Mouse (Mus musculus) ovary, adult 18-20 months (tissue): ENCODE measurements around the gene Mief1.
A peak's percentile ranks its signal among the peaks of the same experiment; 100 is the strongest.

Experiments
- DNase-seq: peaks from one replicate; pipeline ENCODE4 v3.0.0; 2022; ENCODE audit warnings: low spot score, mixed read lengths

Gene Mief1

GRCm38 (mm10) chr15:80228071-80228800 is 5.6 kb upstream of the Mief1 start:
- DNase-seq: no peak

DNA sequence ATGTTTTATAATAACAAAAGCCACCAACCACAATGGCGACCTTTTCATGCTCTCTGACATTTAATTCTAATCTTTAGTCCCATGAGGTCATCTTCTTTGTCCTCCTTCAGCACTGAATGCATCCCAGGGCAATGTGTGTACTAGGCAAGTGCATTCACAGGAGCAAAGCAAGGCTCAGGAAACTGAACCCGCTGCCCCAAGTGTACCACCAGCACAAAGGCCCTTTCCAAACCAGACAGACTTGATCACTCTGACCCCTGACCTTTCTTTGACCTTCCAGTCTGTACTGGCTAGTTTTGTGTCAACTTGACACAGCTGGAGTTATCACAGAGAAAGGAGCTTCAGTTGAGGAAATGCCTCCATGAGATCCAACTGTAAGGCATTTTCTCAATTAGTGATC is 1.5 kb upstream of the Mief1 start:
- DNase-seq: no peak

- DNase-seq: no peak
Observed at GRCm38 (mm10) chr15:80233053-80233452, 765 bp upstream of the Mief1 start.

DNA sequence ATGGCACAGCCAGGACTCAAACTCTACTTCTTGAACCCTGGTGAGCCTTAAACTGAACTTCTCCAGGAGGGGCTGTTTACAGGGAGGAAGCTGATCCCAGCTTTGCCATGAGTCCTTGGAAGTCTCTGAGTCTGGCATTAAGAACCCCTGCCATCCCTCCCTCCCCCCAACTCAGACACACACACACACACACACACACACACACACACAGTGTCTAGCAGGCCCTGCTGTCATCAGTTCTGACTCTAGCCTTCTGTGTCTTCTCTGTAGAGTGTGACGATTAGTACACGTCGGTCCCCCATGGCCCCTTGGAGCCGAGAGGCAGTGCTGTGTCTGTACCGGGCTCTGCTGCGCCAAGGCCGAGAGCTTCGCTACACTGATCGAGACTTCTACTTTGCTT is 1.7 kb downstream of the Mief1 start, which contains the start of gene AC140267.1:
Gene AC140267.1 (plus strand): TSS at position 301 of the 400 bp plus-strand sequence.
- DNase-seq: no peak

- DNase-seq: no peak
Observed at GRCm38 (mm10) chr15:80248135-80248534, 14.3 kb downstream of the Mief1 start.

DNA sequence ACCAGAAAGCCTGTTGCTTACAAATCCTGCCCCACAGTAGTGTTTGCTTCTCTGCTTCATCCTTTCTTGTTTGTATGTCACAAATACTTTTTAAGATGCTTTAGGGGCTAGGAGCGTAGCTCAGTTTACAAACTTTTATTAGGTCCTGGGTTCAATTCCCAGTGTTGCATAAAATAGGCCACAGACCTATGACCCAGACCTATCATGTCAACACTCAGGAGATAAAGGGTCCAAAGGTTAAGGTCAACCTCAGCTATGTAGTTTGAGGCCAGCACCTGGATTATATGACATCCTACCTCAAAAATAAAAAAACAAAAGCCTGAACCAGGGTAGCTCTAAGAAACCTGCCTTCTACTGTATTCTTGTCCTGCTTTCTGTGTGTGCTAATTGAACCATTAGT is 14.8 kb downstream of the Mief1 start:
- DNase-seq: no peak

- no peak for DNase-seq
Observed at GRCm38 (mm10) chr15:80249672-80250071, 15.9 kb downstream of the Mief1 start.

- peak; percentile 57 for DNase-seq
Observed at GRCm38 (mm10) chr15:80250586-80250985, 16.8 kb downstream of the Mief1 start.

- no peak for DNase-seq
Observed at GRCm38 (mm10) chr15:80253530-80253929, 19.7 kb downstream of the Mief1 start.

GRCm38 (mm10) chr15:80254207-80254606 is 20.4 kb downstream of the Mief1 start:
- no peak for DNase-seq

DNA sequence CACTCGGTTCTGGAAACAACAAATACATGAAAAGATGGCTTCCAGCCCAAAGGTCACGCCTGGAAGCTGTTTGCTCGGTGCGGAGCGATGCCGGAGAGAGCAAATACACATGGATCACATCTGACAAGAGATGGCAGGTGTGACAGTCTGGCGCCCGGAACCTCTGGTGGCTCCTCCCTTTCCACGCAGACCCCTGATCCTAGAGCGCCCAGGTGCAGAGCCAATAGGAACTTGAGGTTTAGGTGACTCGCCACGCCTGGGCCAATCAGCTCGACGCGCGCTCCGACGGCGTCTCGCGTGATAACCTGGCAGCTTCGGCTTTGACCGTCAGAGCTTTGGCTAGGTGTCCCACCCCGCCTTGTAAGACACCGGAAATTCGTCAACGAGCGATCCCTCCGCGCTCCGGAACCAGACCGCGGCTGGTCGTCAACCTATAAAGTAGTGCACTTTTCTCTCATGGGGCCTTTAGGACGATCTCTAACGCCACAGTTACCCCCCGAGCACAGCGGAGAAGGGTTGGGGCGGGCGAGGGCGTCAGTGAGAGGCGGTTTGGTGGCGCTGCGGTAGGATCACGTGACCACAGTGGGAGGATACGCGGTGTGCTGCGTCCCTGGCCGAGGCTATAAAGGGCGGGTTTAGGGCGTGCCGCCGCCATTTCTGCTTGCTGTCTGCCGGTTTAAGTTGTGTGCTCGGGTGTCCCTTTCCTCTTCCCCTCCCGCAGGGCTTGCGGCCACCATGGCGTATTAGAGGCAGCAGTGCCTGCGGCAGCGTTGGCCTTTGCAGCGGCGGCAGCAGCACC is 21.2 kb downstream of the Mief1 start, which contains the start of gene Atf4:
Gene Atf4 (plus strand): TSS at position 338 of the 799 bp plus-strand sequence.
- DNase-seq: peak; percentile 98

GRCm38 (mm10) chr15:80255646-80256121 is 21.9 kb downstream of the Mief1 start:
- peak; percentile 75 for DNase-seq

- DNase-seq: no peak
Observed at GRCm38 (mm10) chr15:80256242-80256641, 22.4 kb downstream of the Mief1 start.

DNA sequence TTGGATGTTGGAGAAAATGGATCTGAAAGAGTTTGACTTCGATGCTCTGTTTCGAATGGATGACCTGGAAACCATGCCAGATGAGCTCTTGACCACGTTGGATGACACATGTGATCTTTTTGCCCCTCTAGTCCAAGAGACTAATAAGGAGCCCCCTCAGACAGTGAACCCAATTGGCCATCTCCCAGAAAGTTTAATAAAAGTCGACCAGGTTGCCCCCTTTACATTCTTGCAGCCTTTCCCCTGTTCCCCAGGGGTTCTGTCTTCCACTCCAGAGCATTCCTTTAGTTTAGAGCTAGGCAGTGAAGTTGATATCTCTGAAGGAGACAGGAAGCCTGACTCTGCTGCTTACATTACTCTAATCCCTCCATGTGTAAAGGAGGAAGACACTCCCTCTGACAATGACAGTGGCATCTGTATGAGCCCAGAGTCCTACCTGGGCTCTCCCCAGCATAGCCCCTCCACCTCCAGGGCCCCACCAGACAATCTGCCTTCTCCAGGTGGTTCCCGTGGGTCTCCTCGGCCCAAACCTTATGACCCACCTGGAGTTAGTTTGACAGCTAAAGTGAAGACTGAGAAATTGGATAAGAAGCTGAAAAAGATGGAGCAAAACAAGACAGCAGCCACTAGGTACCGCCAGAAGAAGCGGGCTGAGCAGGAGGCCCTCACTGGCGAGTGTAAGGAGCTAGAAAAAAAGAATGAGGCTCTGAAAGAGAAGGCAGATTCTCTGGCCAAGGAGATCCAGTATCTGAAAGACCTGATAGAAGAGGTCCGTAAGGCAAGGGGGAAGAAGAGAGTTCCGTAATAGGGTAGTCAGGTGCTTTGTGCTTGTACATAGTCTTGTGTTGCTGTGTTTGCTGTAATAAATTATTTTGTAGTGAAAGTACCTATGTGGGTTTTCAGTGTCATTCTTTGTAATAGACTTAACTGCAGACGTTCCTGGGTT is 23.1 kb downstream of the Mief1 start:
- no peak for DNase-seq

GRCm38 (mm10) chr15:80257602-80258239 is 23.9 kb downstream of the Mief1 start:
- DNase-seq: no peak

GRCm38 (mm10) chr15:80258240-80259170 is 24.7 kb downstream of the Mief1 start:
- no peak for DNase-seq

- no peak for DNase-seq
Observed at GRCm38 (mm10) chr15:80259406-80260045, 25.7 kb downstream of the Mief1 start.

DNA sequence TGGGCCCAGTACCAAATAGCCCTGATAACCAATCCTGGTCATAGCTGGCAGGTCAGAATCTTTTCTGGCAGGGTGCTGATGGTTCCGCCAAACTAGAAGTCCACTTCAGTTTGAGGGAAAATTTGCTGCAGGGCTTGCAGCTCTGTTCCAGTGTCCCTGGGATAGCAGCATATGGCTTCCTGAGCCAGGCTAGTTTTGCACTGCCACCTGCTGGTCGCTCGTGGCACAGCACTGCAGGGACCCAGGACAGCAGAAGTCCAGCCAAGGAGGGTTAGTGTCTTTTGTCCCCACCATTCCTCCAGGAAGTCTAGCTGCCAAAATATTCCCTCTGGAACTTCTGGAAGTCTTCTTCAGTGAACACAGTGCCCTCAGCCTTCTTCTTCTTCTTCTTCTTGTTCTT is 26.9 kb downstream of the Mief1 start:
- DNase-seq: no peak

GRCm38 (mm10) chr15:80261100-80261499 is 27.3 kb downstream of the Mief1 start:
- DNase-seq: no peak
